Mouse (Mus musculus) hindbrain, embryonic 14.5 days (tissue): Measurements from ENCODE around the gene Plpp2. TPM values are rescaled to one million over a fixed set of nuclear protein-coding genes. Genes with fewer than 3 reads are reported as not detected.

ENCODE experiments used
- ATAC-seq: fragments of 200-750 bp; cut with Nextera tagmentation; 2 replicates; pipeline ENCODE4 v1.8.0; 2017; ENCODE audit warnings: moderate number of reproducible peaks, mild to moderate bottlenecking, moderate TSS enrichment, moderate library complexity; ENCODE audit not compliant: low FRiP score
- DNase-seq: peaks from one replicate; pipeline ENCODE4 v3.0.0-alpha.2; 2015; ENCODE audit warnings: low spot score
- H3K27ac ChIP-seq: fragments of 300-500 bp; sonication (generic); 2 replicates; pipeline ENCODE4 v1.5.1; 2014; ENCODE audit warnings: mild to moderate bottlenecking, moderate library complexity
- H3K27me3 ChIP-seq: fragments of 300-500 bp; sonication (generic); 2 replicates; pipeline ENCODE4 v1.6.1; 2014; ENCODE audit warnings: mild to moderate bottlenecking, low read length, mixed read lengths; ENCODE audit not compliant: control insufficient read depth, insufficient read depth
- H3K36me3 ChIP-seq: fragments of 300-500 bp; sonication (generic); replicated peaks from 2 replicates; pipeline ENCODE4 v1.6.1; 2014; ENCODE audit not compliant: control insufficient read depth, insufficient read depth
- H3K4me1 ChIP-seq: fragments of 300-500 bp; sonication (generic); replicated peaks from 2 replicates; pipeline ENCODE4 v1.6.1; 2014; ENCODE audit warnings: antibody characterized with exemption, low read length, mixed read lengths; ENCODE audit not compliant: control insufficient read depth, insufficient read depth
- H3K4me2 ChIP-seq: fragments of 300-500 bp; sonication (generic); replicated peaks from 2 replicates; pipeline ENCODE4 v1.6.1; 2014; ENCODE audit warnings: mild to moderate bottlenecking, moderate library complexity
- H3K4me3 ChIP-seq: fragments of 300-500 bp; sonication (generic); replicated peaks from 2 replicates; pipeline ENCODE4 v1.5.1; 2014; ENCODE audit warnings: mild to moderate bottlenecking, low read length
- H3K9ac ChIP-seq: fragments of 300-500 bp; sonication (generic); 2 replicates; pipeline ENCODE4 v1.6.1; 2014
- H3K9me3 ChIP-seq: fragments of 300-500 bp; sonication (generic); 2 replicates; pipeline ENCODE4 v1.6.1; 2016; ENCODE audit warnings: low read length; ENCODE audit not compliant: control insufficient read depth
- WGBS: fragments of 180-500 bp; shearing (Covaris S2); extraction: QIAGEN DNeasy Blood & Tissue Kit; methylation state at CpG from one replicate; pipeline ENCODE4 v1.1.7; 2014; 5-methylcytosine and 5-hydroxymethylcytosine counted together
- polyA plus RNA-seq: library from polyadenylated mRNA; unstranded; fragments of >200 nt; fragmentation: Nextera tagmentation; extraction: Ambion mirVana; gene quantifications from 2 replicates; pipeline ENCODE4 v1.2.1, GENCODE M21; 2014

The Plpp2 gene
- polyA plus RNA-seq, 1 experiment from 2014 or later = 21.4 TPM

- H3K36me3 ChIP-seq = peaks cover 93% of the 10 kb centered on the region
- no peak overlapping the region for H3K4me2 ChIP-seq
- WGBS = 89% methylated on average over 12 of the region's 12 CpGs
Observed at GRCm38 (mm10) chr10:79545891-79546290, 12.3 kb upstream of the Plpp2 start.

GRCm38 (mm10) chr10:79544631-79545030, 11.0 kb upstream of the Plpp2 start:
- 100% methylated on average over 5 of the region's 5 CpGs for WGBS
- peaks cover 99% of the 10 kb centered on the region for H3K36me3 ChIP-seq
- no peak overlapping the region for H3K4me3 ChIP-seq
- H3K4me2 ChIP-seq = no peak overlapping the region
- no peaks in the 10 kb centered on the region for H3K9me3 ChIP-seq
- ATAC-seq = no peak
- H3K27ac ChIP-seq = no peak overlapping the region
- no peaks in the 10 kb centered on the region for H3K4me1 ChIP-seq
- no peaks in the 10 kb centered on the region for H3K27me3 ChIP-seq
- H3K9ac ChIP-seq = no peak overlapping the region
- DNase-seq = no peak

More at GRCm38 (mm10) chr10:79545891-79546290, 12.3 kb upstream of the Plpp2 start:
- Histone ChIP-seq H3K9ac (no peak overlapping the region), H3K27me3 (no peaks in the 10 kb centered on the region), H3K9me3 (no peaks in the 10 kb centered on the region), H3K4me1 (no peaks in the 10 kb centered on the region), H3K4me3 (no peak overlapping the region), H3K27ac (no peak overlapping the region)
- ATAC-seq (no peak), DNase-seq (no peak)

- no peak for ATAC-seq
- Histone ChIP-seq H3K4me3 (no peak overlapping the region), H3K4me2 (no peak overlapping the region), H3K9ac (no peak overlapping the region), H3K27ac (no peak overlapping the region), H3K27me3 (no peaks in the 10 kb centered on the region), H3K36me3 (peaks cover 99% of the 10 kb centered on the region), H3K9me3 (no peaks in the 10 kb centered on the region), H3K4me1 (no peaks in the 10 kb centered on the region)
- 87% methylated on average over 9 of the region's 9 CpGs for WGBS
- no peak for DNase-seq
Observed at GRCm38 (mm10) chr10:79543884-79544597, 10.4 kb upstream of the Plpp2 start.

GRCm38 (mm10) chr10:79542171-79542570, 8.6 kb upstream of the Plpp2 start:
- ATAC-seq = no peak
- 93% methylated on average over 11 of the region's 11 CpGs for WGBS
- H3K4me2 ChIP-seq = no peak overlapping the region
- no peak overlapping the region for H3K4me3 ChIP-seq
- peaks cover 95% of the 10 kb centered on the region for H3K36me3 ChIP-seq
- no peak overlapping the region for H3K9ac ChIP-seq
- H3K27ac ChIP-seq = no peak overlapping the region
- H3K9me3 ChIP-seq = no peaks in the 10 kb centered on the region
- no peaks in the 10 kb centered on the region for H3K4me1 ChIP-seq
- H3K27me3 ChIP-seq = no peaks in the 10 kb centered on the region
- DNase-seq = no peak

- H3K27me3 ChIP-seq = no peaks in the 10 kb centered on the region
- no peak overlapping the region for H3K4me2 ChIP-seq
- no peak overlapping the region for H3K27ac ChIP-seq
- H3K9me3 ChIP-seq = no peaks in the 10 kb centered on the region
- DNase-seq (no peak), ATAC-seq (no peak)
- no peak overlapping the region for H3K9ac ChIP-seq
- WGBS = 72% methylated on average over 15 of the region's 15 CpGs
- H3K36me3 ChIP-seq = peaks cover 88% of the 10 kb centered on the region
- no peak overlapping the region for H3K4me3 ChIP-seq
- H3K4me1 ChIP-seq = no peaks in the 10 kb centered on the region
Observed at GRCm38 (mm10) chr10:79541522-79541921, 7.9 kb upstream of the Plpp2 start.

GRCm38 (mm10) chr10:79540746-79541145, 7.2 kb upstream of the Plpp2 start:
- 96% methylated on average over 11 of the region's 11 CpGs for WGBS

GRCm38 (mm10) chr10:79539701-79540495, 6.3 kb upstream of the Plpp2 start:
- Histone ChIP-seq H3K9me3 (no peaks in the 10 kb centered on the region), H3K4me3 (no peak overlapping the region), H3K4me1 (no peaks in the 10 kb centered on the region), H3K9ac (no peak overlapping the region), H3K27me3 (no peaks in the 10 kb centered on the region), H3K27ac (no peak overlapping the region), H3K4me2 (no peak overlapping the region), H3K36me3 (peaks cover 72% of the 10 kb centered on the region)
- DNase-seq = no peak
- WGBS = 95% methylated on average over 16 of the region's 16 CpGs
- ATAC-seq = no peak

More at GRCm38 (mm10) chr10:79540746-79541145, 7.2 kb upstream of the Plpp2 start:
- Histone ChIP-seq H3K9ac (no peak overlapping the region), H3K27ac (no peak overlapping the region), H3K4me1 (no peaks in the 10 kb centered on the region), H3K27me3 (no peaks in the 10 kb centered on the region), H3K9me3 (no peaks in the 10 kb centered on the region), H3K36me3 (peaks cover 80% of the 10 kb centered on the region), H3K4me3 (no peak overlapping the region), H3K4me2 (no peak overlapping the region)
- DNase-seq (no peak), ATAC-seq (no peak)

- no peak overlapping the region for H3K4me2 ChIP-seq
- H3K27me3 ChIP-seq = 0 out of 2 replicates have a peak, but pooled peaks cover 4% of the 10 kb centered on the region
- peaks cover 62% of the 10 kb centered on the region for H3K36me3 ChIP-seq
- DNase-seq = no peak
- no peaks in the 10 kb centered on the region for H3K9me3 ChIP-seq
- no peak overlapping the region for H3K27ac ChIP-seq
- peaks cover 2% of the 10 kb centered on the region; the same call in 1 of the 2 replicates for H3K4me1 ChIP-seq
- 84% methylated on average over 4 of the region's 4 CpGs for WGBS
- no peak for ATAC-seq
- no peak overlapping the region for H3K9ac ChIP-seq
- H3K4me3 ChIP-seq = no peak overlapping the region
Observed at GRCm38 (mm10) chr10:79538873-79539272, 5.3 kb upstream of the Plpp2 start.

- no peak for DNase-seq
Observed at GRCm38 (mm10) chr10:79538323-79538722, 4.7 kb upstream of the Plpp2 start.

More at GRCm38 (mm10) chr10:79538323-79538722, 4.7 kb upstream of the Plpp2 start:
- WGBS = 87% methylated on average over 3 of the region's 3 CpGs
- Histone ChIP-seq H3K27ac (no peak overlapping the region), H3K4me3 (no peak overlapping the region), H3K9me3 (no peaks in the 10 kb centered on the region), H3K36me3 (peaks cover 56% of the 10 kb centered on the region), H3K4me1 (peaks cover 5% of the 10 kb centered on the region), H3K4me2 (no peak overlapping the region), H3K27me3 (0 out of 2 replicates have a peak, but pooled peaks cover 4% of the 10 kb centered on the region), H3K9ac (no peak overlapping the region)
- ATAC-seq = no peak
